Mouse (Mus musculus): ENCODE measurements at regions not wholly inside any gene's neighbourhood (a gene's known extent, or its start where the extent isn't known, plus 50 kb on each side); places are given as distances from the start of the nearest gene placed in this dataset.

DNA sequence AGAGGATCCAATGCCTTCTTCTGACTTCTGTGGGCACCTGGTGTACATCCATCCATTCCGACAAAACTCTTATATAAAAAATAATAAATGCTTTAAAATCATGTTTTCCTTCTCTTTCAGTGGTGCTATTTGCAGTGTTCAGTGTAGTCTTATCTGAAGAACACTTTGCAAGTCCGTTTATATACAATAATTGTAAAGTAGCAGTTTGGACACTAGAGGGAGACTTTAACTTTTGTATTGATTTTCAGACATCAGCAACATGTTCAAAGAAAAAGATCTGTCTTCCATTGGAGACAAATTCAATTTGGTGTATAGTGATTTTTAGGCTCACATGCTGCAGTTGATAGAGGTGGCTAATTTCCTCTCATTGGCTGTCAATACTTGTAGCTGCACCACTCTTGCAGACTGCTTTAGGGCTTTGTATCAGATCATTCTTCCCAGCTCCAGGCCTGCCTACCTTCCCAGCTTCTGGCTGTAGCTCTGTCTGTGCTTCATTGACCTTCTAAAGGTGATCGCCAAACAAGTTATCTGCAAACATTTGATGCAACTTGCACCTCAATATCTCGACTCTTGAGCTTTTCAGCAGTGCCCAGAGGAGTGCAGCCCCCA, 74.8 kb upstream of the Sult1c1 start:
- no peak for DNase-seq (ENCODE audit: low spot score in 2 of 2)

DNA sequence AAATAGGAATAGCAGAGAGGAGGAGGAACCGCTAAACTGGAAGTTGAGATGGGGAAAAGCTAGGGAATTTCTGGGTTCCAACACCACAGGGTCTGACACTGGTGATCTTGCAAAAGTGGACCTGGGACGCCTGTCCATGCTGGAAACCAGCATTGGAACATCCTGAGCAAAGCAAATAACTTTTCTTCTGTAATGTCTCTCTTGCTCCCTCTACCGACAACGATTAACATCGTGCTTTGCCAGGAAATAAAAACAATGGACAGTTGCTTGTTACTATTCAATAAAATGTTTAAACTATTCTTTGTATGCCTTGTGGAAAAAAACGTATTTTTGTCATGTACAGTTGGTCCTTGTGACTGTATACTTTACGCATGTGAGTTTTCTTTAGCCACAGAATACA, 70.8 kb upstream of the Sult1c1 start:
- DNase-seq (ENCODE audit: low spot score in 2 of 2), result peak in 1 of 2 experiments; percentile 19
